Mouse (Mus musculus) liver, embryonic 14.5 days (tissue): Measurements from ENCODE around the gene Pgc. TPM values are rescaled to one million over a fixed set of nuclear protein-coding genes. Genes with fewer than 3 reads are reported as not detected.

ENCODE experiments used
- ATAC-seq: fragments of 200-750 bp; cut with Nextera tagmentation; 2 replicates; pipeline ENCODE4 v1.8.0; 2017; ENCODE audit warnings: moderate number of reproducible peaks, mild to moderate bottlenecking, moderate library complexity; ENCODE audit not compliant: insufficient read depth
- DNase-seq, 3 experiments: peaks; one replicate each; pipeline ENCODE4 v3.0.0-alpha.2; 2012 to 2013; ENCODE audit warnings: low read depth in 3 of 3, low spot score in 3 of 3
- H3K27ac ChIP-seq: fragments of 300-500 bp; sonication (generic); 2 replicates; pipeline ENCODE4 v1.5.1; 2014; ENCODE audit warnings: moderate library complexity, mild to moderate bottlenecking, control low read depth, inconsistent platforms
- H3K27me3 ChIP-seq: fragments of 300-500 bp; sonication (generic); 2 replicates; pipeline ENCODE4 v1.6.1; 2014; ENCODE audit warnings: mild to moderate bottlenecking, low read length, moderate library complexity; ENCODE audit not compliant: control insufficient read depth, insufficient read depth
- H3K36me3 ChIP-seq: fragments of 300-500 bp; sonication (generic); replicated peaks from 2 replicates; pipeline ENCODE4 v1.6.1; 2014; ENCODE audit warnings: low read depth; ENCODE audit not compliant: control insufficient read depth, insufficient read depth
- H3K4me1 ChIP-seq, 2 experiments: fragments of 200-500 bp in 1 of 2; fragments of 300-500 bp in 1 of 2; sonication (generic) in 1 of 2; replicated peaks; 2 replicates each; pipeline ENCODE4 v1.6.1; 2012 to 2014; ENCODE audit warnings: antibody characterized with exemption in 1 of 2, inconsistent platforms in 1 of 2, low read length in 1 of 2; ENCODE audit not compliant: control insufficient read depth in 2 of 2, insufficient read depth in 2 of 2
- H3K4me2 ChIP-seq: fragments of 300-500 bp; sonication (generic); 2 replicates; pipeline ENCODE4 v1.6.1; 2014; ENCODE audit warnings: low read depth, mild to moderate bottlenecking, control low read depth, moderate library complexity
- H3K4me3 ChIP-seq, 2 experiments: fragments of 200-500 bp in 1 of 2; fragments of 300-500 bp in 1 of 2; sonication (generic) in 1 of 2; 2 replicates each; pipeline ENCODE4 v1.5.1; 2012 to 2014; ENCODE audit warnings: low read depth in 2 of 2, low read length in 2 of 2, mild to moderate bottlenecking in 2 of 2, control low read depth in 1 of 2, inconsistent platforms in 1 of 2, moderate library complexity in 1 of 2; ENCODE audit not compliant: insufficient read depth in 1 of 2
- H3K9ac ChIP-seq: fragments of 300-500 bp; sonication (generic); replicated peaks from 2 replicates; pipeline ENCODE4 v1.6.1; 2014; ENCODE audit warnings: mild to moderate bottlenecking, control low read depth, moderate library complexity
- H3K9me3 ChIP-seq: fragments of 300-500 bp; sonication (generic); 2 replicates; pipeline ENCODE4 v1.6.1; 2016; ENCODE audit warnings: low read length, mixed read lengths; ENCODE audit not compliant: control insufficient read depth
- CTCF ChIP-seq: IDR thresholded peaks from 2 replicates; pipeline ENCODE4 v1.5.1; 2016; ENCODE audit warnings: antibody characterized with exemption, low read depth, control low read depth
- EP300 ChIP-seq: IDR thresholded peaks from 2 replicates; pipeline ENCODE4 v1.6.1; 2016; ENCODE audit warnings: antibody characterized with exemption, low read depth
- WGBS: fragments of 180-500 bp; shearing (Covaris S2); extraction: QIAGEN DNeasy Blood & Tissue Kit; methylation state at CpG from one replicate; pipeline ENCODE4 v1.1.7; 2014; ENCODE audit not compliant: insufficient replicate concordance; 5-methylcytosine and 5-hydroxymethylcytosine counted together
- polyA plus RNA-seq, 2 experiments: library from polyadenylated mRNA; depleted of rRNA in 1 of 2; stranded (reverse) in 1 of 2; unstranded in 1 of 2; fragments of >200 nt; fragmentation: Nextera tagmentation in 1 of 2; extraction: Ambion mirVana in 1 of 2; gene quantifications; 2 replicates each; pipeline versions ENCODE4 v1.2.1 to v1.2.3; 2012 to 2014

Gene Pgc
- polyA plus RNA-seq, 2 experiments, result not detected

- ATAC-seq (no peak), DNase-seq (no peak)
- Histone ChIP-seq H3K4me2 (peak within 1 kb of the TSS; percentile 78), H3K27me3 (no peaks in the 10 kb centered on the region), H3K4me1 (peaks cover 4 to 9% of the 10 kb centered on the region in 2 experiments; a peak in 2 of 4 replicates), H3K9ac (peak within 1 kb of the TSS; percentile 72), H3K4me3 (peak within 1 kb of the TSS; percentile 65 to 79), H3K9me3 (no peaks in the 10 kb centered on the region), H3K36me3 (peaks cover 10% of the 10 kb centered on the region; the same call in 1 of the 2 replicates), H3K27ac (peak within 1 kb of the TSS; percentile 60)
- TF ChIP-seq EP300, result no peak
- TF ChIP-seq CTCF, result no peak
- 0% methylated on average over 9 of the region's 9 CpGs for WGBS
These were observed 38.4 kb upstream of the Pgc start, which contains the start of gene Tomm6 for GRCm38 (mm10) chr17:47688344-47688607. Gene Tomm6, minus strand, starts transcription at chr17:47688386.

- Histone ChIP-seq H3K27me3 (no peaks in the 10 kb centered on the region), H3K9me3 (no peaks in the 10 kb centered on the region), H3K4me2 (peak within 1 kb of the TSS; percentile 78), H3K36me3 (peaks cover 5% of the 10 kb centered on the region; the same call in 1 of the 2 replicates), H3K4me3 (peak within 1 kb of the TSS; percentile 65 to 79), H3K27ac (no peak within 1 kb of the TSS), H3K4me1 (peaks cover 4 to 9% of the 10 kb centered on the region in 2 experiments; a peak in 2 of 4 replicates), H3K9ac (peak within 1 kb of the TSS; percentile 72)
- 1% methylated on average over 58 of the region's 58 CpGs for WGBS
- TF ChIP-seq EP300 (no peak), CTCF (no peak)
- peak in 1 of 3 experiments; percentile 34 for DNase-seq
- ATAC-seq, result peak; percentile 54
These were observed 37.8 kb upstream of the Pgc start, which contains the start of gene Frs3 for GRCm38 (mm10) chr17:47688608-47689575. Gene Frs3, plus strand, starts transcription at chr17:47689030.

- Histone ChIP-seq H3K36me3 (no peaks in the 10 kb centered on the region), H3K9me3 (no peaks in the 10 kb centered on the region), H3K9ac (no peak overlapping the region), H3K4me2 (no peak overlapping the region), H3K4me1 (peaks cover 4 to 11% of the 10 kb centered on the region in 2 experiments; a peak in 2 of 4 replicates), H3K27me3 (no peaks in the 10 kb centered on the region), H3K4me3 (no peak overlapping the region), H3K27ac (no peak overlapping the region)
- ATAC-seq (no peak), DNase-seq (no peak)
- 80% methylated on average over 8 of the region's 8 CpGs for WGBS
- no peak for TF ChIP-seq EP300
- no peak for TF ChIP-seq CTCF
These were observed 36.7 kb upstream of the Pgc start for GRCm38 (mm10) chr17:47689894-47690293.

- no peak overlapping the region for H3K4me2 ChIP-seq
- H3K9me3 ChIP-seq, result no peaks in the 10 kb centered on the region
- WGBS, result 78% methylated on average over 3 of the region's 3 CpGs
- no peaks in the 10 kb centered on the region for H3K36me3 ChIP-seq
- TF ChIP-seq CTCF (no peak), EP300 (no peak)
- H3K27ac ChIP-seq, result no peak overlapping the region
- peaks cover 14% of the 10 kb centered on the region for H3K27me3 ChIP-seq
- peaks cover 4 to 10% of the 10 kb centered on the region in 2 experiments; a peak in 2 of 4 replicates for H3K4me1 ChIP-seq
- no peak overlapping the region for H3K9ac ChIP-seq
- no peak for ATAC-seq
- no peak overlapping the region for H3K4me3 ChIP-seq
- DNase-seq, result no peak
These were observed 35.0 kb upstream of the Pgc start for GRCm38 (mm10) chr17:47691650-47692049.
